Mouse (Mus musculus): ENCODE results near the gene Npepps. TPM values are rescaled to one million over a fixed set of nuclear protein-coding genes. Genes with fewer than 3 reads are reported as not detected.
"Not testable (repeated sequence)": the region's sequence is repeated elsewhere in the genome, so short reads cannot be mapped to it uniquely, and the experiment has no call there.

Npepps gene
- polyA plus RNA-seq, 1 experiment from 2014 or later: 83.9 TPM

DNA sequence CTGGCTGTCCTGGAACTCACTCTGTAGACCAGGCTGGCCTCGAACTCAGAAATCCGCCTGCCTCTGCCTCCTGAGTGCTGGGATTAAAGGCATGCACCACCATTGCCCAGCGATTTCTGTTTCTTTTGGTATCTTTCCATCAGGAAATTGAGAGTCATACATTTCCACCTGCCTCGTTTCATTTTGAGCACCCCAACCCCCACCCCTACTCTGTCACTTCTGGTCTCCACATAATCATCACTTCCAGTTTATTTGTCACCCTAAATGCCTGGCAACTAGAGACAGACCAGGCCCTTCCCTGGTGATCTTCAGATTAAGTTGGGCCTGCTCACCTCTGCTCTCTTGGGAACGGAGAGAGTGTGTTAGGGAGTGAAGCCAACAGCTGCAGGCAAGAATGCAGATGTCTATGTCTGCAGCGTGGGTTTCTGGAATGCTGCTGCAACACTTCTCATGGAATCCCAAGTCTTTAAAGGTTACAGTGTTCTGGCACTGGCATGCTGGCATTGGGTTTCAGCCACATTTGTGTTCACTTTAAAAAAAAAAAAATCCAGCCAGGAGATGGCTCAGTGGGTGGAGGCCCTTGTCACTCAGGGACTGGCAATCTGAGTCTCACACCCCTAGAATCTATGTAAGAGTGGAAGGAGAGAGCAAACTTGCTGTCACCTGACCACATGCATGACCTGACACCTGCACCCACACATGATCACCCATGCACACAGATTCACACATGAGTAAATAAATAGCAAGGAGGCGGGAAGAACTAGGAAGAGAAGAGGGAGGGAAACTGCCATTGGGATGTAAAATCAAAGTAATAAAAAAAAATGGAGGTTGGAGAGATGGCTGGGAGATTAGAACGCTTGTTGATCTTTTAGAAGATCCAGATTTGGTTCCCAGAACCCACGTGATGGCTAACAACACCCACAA, 5.7 kb upstream of the Npepps start:
- no peak overlapping the region for H3K4me3 ChIP-seq
- 63% methylated on average over 9 of the region's 9 CpGs for WGBS
- H3K27me3 ChIP-seq (ENCODE audit: insufficient read depth, poor library complexity, severe bottlenecking): no peaks in the 10 kb centered on the region
- H3K36me3 ChIP-seq: no peaks in the 10 kb centered on the region
- H3K27ac ChIP-seq: no peak overlapping the region
- peaks cover 10% of the 10 kb centered on the region; the same call in 1 of the 2 replicates for H3K4me1 ChIP-seq
- no peaks in the 10 kb centered on the region for H3K9me3 ChIP-seq
- DNase-seq (ENCODE audit: low spot score): no peak

DNA sequence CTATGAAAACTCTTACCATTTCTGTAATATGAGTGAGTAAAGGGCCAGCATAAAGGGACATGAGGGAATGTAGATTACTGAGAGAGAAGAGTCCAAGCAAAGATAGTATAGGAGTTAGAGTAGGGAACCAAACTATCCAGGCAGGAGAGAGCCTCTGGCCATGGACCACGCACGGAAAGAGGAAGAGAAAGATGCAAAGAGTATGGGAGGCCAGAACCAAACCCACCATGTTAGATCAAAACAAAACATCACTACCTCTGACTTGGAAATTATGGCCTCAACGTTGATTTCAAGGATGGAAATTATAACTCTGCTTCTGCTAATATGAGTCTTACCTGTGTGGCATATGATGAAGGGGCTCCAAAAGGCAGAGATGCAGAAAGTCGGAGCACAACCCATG, 4.4 kb upstream of the Npepps start:
- H3K4me1 ChIP-seq: peaks cover 9% of the 10 kb centered on the region; the same call in 1 of the 2 replicates
- H3K36me3 ChIP-seq: 0 out of 2 replicates have a peak, but pooled peaks cover 5% of the 10 kb centered on the region
- no peak overlapping the region for H3K4me3 ChIP-seq
- no peaks in the 10 kb centered on the region for H3K27me3 ChIP-seq (ENCODE audit: insufficient read depth, poor library complexity, severe bottlenecking)
- no peaks in the 10 kb centered on the region for H3K9me3 ChIP-seq
- no peak overlapping the region for H3K27ac ChIP-seq
- no peak for DNase-seq (ENCODE audit: low spot score)
- WGBS: 75% methylated on average over 4 of the region's 4 CpGs

DNA sequence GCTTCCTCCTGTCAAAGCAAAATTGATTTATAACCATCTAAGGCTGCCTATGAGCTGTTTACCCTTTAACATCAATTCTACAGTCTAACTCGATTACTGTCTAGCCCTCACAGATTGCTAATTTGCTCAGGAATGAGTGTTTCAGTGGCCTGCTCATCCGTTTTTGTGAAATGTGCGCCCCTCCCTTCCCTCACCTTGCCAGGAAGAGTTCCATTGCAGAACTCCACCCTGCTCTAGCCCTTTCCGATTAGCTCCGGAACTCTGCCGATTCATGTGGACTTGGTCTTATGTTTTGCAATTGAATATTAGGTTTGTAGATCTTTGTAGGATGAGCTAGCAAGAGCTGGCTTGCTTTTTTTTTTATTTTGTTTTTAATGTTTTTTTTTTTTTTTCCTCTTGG, 1.7 kb upstream of the Npepps start:
- H3K4me1 ChIP-seq: peaks cover 23% of the 10 kb centered on the region
- WGBS: 89% methylated on average over 6 of the region's 6 CpGs
- no peak overlapping the region for H3K4me3 ChIP-seq
- DNase-seq (ENCODE audit: low spot score): no peak
- H3K27me3 ChIP-seq (ENCODE audit: insufficient read depth, poor library complexity, severe bottlenecking): no peaks in the 10 kb centered on the region
- no peaks in the 10 kb centered on the region for H3K9me3 ChIP-seq
- H3K27ac ChIP-seq: no peak overlapping the region
- H3K36me3 ChIP-seq: 0 out of 2 replicates have a peak, but pooled peaks cover 6% of the 10 kb centered on the region

DNA sequence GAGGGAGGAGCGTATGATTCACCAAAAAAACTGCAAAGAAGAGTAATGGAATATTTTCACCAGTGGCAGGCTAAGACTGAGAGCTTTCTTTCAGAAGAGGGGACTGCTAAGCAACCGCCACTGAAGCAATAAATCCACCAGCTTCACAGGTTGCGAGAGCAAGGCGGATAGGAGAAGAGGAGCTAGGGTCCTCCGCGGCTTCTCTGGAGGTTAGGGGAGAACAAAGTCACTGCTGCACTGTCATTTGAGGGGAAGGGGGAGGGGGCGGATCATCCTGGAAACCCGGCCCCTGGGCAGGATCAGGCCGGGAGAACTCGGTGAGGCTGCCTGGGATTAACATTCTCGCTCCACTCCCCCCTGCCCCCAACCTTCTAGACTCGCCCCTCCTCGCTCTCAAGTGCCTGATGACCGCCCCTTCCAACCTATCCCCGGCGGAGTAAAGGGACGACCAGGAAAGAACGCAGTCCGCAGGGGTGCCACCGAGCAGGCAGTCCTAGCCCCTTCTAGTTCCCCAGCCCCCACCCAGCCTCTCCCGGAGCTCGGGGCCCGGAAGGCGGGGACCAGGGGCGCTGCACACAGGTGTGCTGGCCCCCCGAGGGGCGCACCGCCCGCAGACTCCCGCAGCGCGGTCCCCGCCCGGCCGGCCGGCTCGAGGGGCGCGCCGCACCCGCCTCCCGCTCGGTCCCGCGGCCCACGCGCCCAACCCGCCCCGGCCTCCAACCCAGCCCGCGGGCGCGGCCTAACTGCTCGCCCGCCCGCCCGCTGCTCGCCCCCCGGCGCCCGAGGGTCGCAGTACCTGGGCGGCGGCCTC, 828 bp downstream of the Npepps start:
- Histone ChIP-seq H3K4me1 (peaks cover 22% of the 10 kb centered on the region), H3K36me3 (0 out of 2 replicates have a peak, but pooled peaks cover 7% of the 10 kb centered on the region), H3K27me3 (ENCODE audit: insufficient read depth, poor library complexity, severe bottlenecking) (no peaks in the 10 kb centered on the region), H3K9me3 (no peaks in the 10 kb centered on the region), H3K4me3 (peak overlapping the region; percentile 100), H3K27ac (peak overlapping the region; percentile 100)
- DNase-seq (ENCODE audit: low spot score): peak; percentile 93
- WGBS: under 1% methylated on average over 61 of the region's 64 CpGs

- Histone ChIP-seq H3K36me3 (0 out of 2 replicates have a peak, but pooled peaks cover 11% of the 10 kb centered on the region), H3K27me3 (ENCODE audit: insufficient read depth, poor library complexity, severe bottlenecking) (no peaks in the 10 kb centered on the region), H3K27ac (peak overlapping the region; percentile 100; the same call in 1 of the 2 replicates), H3K4me3 (peak overlapping the region; percentile 100), H3K9me3 (no peaks in the 10 kb centered on the region), H3K4me1 (peaks cover 22% of the 10 kb centered on the region)
- 28% methylated on average over 11 of the region's 11 CpGs for WGBS
- DNase-seq (ENCODE audit: low spot score): no peak
Measured at GRCm38 (mm10) chr11:97279040-97279404, 1.4 kb downstream of the Npepps start.

GRCm38 (mm10) chr11:97278456-97278855, 2.0 kb downstream of the Npepps start:
- DNase-seq (ENCODE audit: low spot score): no peak
- Histone ChIP-seq H3K4me3 (peak overlapping the region; percentile 100), H3K36me3 (0 out of 2 replicates have a peak, but pooled peaks cover 11% of the 10 kb centered on the region), H3K27ac (peak overlapping the region; percentile 100; the same call in 1 of the 2 replicates), H3K27me3 (ENCODE audit: insufficient read depth, poor library complexity, severe bottlenecking) (no peaks in the 10 kb centered on the region), H3K9me3 (no peaks in the 10 kb centered on the region), H3K4me1 (peaks cover 22% of the 10 kb centered on the region)
- 76% methylated on average over 6 of the region's 6 CpGs for WGBS

DNA sequence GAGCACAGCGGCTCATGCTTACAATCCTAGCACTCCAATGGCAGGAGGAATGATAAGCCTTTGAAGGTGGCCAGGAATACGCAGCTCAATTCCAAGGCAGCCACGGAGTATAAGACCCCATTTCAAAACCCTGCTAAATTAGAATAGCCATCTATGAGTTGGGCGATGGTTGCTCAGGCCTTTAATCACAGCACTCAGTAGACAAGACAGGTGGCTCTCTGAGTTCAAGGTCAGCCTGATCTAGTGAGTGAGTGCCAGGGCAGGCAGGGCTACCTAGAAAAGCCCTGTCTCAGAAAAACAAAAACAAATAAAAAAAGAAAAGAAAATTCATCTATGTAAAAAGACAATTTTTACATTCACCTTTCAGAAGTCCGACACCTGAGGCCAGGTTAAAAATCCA, 3.3 kb downstream of the Npepps start:
- Histone ChIP-seq H3K27me3 (ENCODE audit: insufficient read depth, poor library complexity, severe bottlenecking) (no peaks in the 10 kb centered on the region), H3K4me3 (no peak overlapping the region), H3K27ac (no peak overlapping the region), H3K36me3 (0 out of 2 replicates have a peak, but pooled peaks cover 11% of the 10 kb centered on the region), H3K4me1 (peaks cover 22% of the 10 kb centered on the region), H3K9me3 (no peaks in the 10 kb centered on the region)
- DNase-seq (ENCODE audit: low spot score): no peak
- WGBS: 73% methylated on average over 5 of the region's 5 CpGs

GRCm38 (mm10) chr11:97276019-97276418, 4.4 kb downstream of the Npepps start:
- WGBS: 60% methylated on average over 1 of the region's 1 CpGs
- H3K27ac ChIP-seq: no peak overlapping the region
- H3K9me3 ChIP-seq: no peaks in the 10 kb centered on the region
- H3K4me1 ChIP-seq: peaks cover 22% of the 10 kb centered on the region
- H3K27me3 ChIP-seq (ENCODE audit: insufficient read depth, poor library complexity, severe bottlenecking): no peaks in the 10 kb centered on the region
- H3K36me3 ChIP-seq: 0 out of 2 replicates have a peak, but pooled peaks cover 11% of the 10 kb centered on the region
- H3K4me3 ChIP-seq: no peak overlapping the region
- no peak for DNase-seq (ENCODE audit: low spot score)

DNA sequence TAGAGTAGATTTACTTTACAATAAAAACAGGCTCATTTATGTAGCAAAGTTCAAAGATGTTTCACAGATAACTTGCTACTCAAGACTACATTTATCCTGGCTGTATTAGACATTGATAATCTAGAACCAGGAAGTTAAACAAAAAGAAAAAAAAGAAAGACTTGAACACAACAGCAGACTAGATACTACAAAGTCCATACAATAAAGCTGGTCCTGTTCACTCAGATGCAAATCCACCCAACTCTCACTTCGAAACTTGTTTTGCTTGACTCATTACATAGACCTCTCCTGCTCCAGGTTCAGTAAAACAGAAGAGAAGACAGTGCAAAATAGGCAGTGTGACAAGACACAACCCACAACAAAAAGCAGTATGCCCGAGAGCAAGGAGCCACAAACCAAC, 5.1 kb downstream of the Npepps start:
- WGBS: 88% methylated on average over 2 of the region's 2 CpGs
- H3K36me3 ChIP-seq: 0 out of 2 replicates have a peak, but pooled peaks cover 11% of the 10 kb centered on the region

DNA sequence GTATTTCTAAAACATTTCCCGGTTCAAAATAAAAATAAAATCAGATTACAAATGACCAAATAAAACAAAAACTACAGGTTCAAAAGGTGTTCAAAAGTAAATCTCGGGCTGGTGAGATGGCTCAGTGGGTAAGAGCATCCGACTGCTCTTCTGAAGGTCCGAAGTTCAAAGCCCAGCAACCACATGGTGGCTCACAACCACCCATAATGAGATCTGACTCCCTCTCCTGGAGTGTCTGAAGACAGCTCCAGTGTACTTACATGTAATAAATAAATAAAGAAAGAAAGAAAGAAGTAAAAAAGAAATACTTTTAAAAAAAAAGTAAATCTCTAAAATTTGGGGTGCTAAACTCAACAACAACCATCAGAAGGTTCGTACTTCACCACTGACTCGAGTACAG, 5.5 kb downstream of the Npepps start:
- H3K9me3 ChIP-seq; H3K27ac ChIP-seq; DNase-seq (ENCODE audit: low spot score); H3K27me3 ChIP-seq (ENCODE audit: insufficient read depth, poor library complexity, severe bottlenecking); H3K4me3 ChIP-seq; H3K36me3 ChIP-seq: not testable (repeated sequence)
- peaks cover 22% of the 10 kb centered on the region for H3K4me1 ChIP-seq
- 94% methylated on average over 6 of the region's 6 CpGs for WGBS

More for the DNA sequence above, 5.1 kb downstream of the Npepps start:
- Histone ChIP-seq H3K27me3 (ENCODE audit: insufficient read depth, poor library complexity, severe bottlenecking) (no peaks in the 10 kb centered on the region), H3K9me3 (no peaks in the 10 kb centered on the region), H3K27ac (no peak overlapping the region), H3K4me1 (peaks cover 22% of the 10 kb centered on the region), H3K4me3 (no peak overlapping the region)
- DNase-seq (ENCODE audit: low spot score): no peak

DNA sequence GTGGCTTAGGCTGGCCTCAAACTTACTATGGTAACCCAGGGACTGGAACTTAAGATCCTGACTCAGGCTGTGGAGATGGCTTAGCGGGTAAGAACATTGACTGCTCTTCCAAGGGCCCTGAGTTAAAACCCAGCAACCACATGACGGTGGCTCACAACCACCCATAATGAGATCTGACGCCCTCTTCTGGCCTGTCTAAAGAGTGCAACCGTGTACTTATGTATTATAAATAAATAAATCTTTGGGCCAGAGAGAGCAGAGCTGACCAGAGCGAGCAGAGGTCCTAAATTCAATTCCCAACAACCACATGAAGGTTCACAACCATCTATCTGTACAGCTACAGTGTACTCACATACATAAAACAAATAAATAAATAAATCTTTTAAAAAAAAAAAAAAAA, 6.8 kb downstream of the Npepps start:
- WGBS: 81% methylated on average over 5 of the region's 5 CpGs
- Histone ChIP-seq H3K27me3 (ENCODE audit: insufficient read depth, poor library complexity, severe bottlenecking) (no peaks in the 10 kb centered on the region), H3K4me3 (no peak overlapping the region), H3K36me3 (0 out of 2 replicates have a peak, but pooled peaks cover 5% of the 10 kb centered on the region), H3K27ac (no peak overlapping the region), H3K9me3 (no peaks in the 10 kb centered on the region), H3K4me1 (peaks cover 16% of the 10 kb centered on the region)
- no peak for DNase-seq (ENCODE audit: low spot score)

GRCm38 (mm10) chr11:97272835-97273234, 7.6 kb downstream of the Npepps start:
- Histone ChIP-seq H3K36me3 (0 out of 2 replicates have a peak, but pooled peaks cover 5% of the 10 kb centered on the region), H3K27me3 (ENCODE audit: insufficient read depth, poor library complexity, severe bottlenecking) (no peaks in the 10 kb centered on the region), H3K27ac (no peak overlapping the region), H3K4me3 (no peak overlapping the region), H3K9me3 (no peaks in the 10 kb centered on the region), H3K4me1 (peaks cover 9% of the 10 kb centered on the region; the same call in 1 of the 2 replicates)
- DNase-seq (ENCODE audit: low spot score): no peak
- WGBS: 96% methylated on average over 4 of the region's 4 CpGs

All from heart, embryonic 10.5 days (tissue).